Mouse (Mus musculus): ENCODE results near the gene Lrp8. TPM values are rescaled to one million over a fixed set of nuclear protein-coding genes. Genes with fewer than 3 reads are reported as not detected.

Gene Lrp8
- total and polyA plus RNA-seq, 3 experiments, result 25.2 to 33.2 TPM; not detected in 1

DNA sequence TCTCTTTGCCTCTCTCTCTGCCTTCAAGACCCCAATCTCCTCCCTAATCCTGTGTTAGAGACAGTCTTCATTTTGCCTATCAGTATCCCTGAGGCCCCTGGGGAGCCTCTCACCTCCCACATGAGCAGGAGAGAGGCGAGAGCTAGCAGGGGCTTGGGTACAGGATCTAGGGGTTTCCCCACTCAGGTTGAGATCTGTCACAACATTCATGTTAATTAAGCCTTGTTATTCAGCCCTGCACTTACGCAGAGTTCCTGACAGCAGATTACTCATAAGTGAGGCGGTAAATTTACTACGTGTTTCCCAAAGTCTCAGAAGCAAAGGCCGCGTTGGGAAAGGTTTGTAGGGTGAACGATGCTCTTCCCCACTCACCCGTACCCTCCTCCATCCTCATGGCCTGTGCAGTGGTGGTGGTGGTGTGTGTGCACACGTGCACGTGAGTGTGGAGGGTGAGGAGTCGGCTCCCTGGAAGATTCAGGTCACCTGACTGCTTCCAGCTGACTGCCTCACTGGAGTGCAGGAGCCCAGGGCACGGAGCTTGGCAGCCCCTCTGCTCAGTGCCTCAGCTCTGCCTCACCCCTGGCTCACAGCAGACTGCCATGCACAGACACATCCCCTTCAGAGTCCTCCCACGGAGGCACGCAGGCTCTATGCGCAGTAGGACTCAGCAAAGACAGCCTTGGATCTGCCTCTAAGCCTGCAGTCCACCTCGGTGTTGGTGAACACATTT, 18.1 kb downstream of the Lrp8 start:
- H3K4me3 ChIP-seq (ENCODE audit: control insufficient read depth in 1 of 2, insufficient read depth in 1 of 2, low read depth in 2 of 2, low read length in 2 of 2), result no peak overlapping the region

DNA sequence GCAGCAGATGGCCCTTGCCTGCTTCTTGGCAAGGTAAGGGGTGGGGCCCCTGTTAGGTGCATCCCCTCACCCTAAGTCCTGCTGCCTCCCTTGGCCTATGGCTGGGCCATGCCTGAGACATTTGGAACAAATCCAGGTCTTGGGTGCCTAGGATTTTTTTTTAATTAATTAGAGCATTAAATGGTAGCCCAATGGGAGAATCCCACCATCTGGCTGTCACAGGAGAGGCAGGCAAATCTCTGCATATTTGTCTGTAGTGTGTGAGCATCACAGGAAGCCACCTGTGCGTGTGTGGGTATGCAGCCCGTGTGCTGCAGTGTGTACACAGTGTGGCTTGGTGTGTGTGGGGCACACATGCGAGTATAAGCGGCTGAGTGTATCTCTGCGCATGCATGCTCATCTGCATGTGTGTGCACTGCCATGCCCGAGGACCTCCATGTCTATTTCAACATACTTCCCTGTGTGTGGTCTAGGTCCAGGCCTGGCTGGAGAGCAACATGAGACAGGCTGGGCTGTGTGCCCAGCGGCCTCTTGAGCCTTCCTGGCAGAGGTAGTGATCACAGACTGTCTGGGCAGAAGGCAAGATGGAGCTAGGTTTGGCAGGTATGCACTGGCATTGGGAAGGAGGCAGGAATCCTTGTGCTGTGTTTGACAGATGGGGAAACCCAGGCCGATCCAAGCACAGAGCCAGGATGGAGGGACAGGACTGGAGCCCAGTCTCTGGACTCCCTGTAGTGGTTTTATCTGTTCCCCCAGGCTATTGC, 19.0 kb downstream of the Lrp8 start:
- no peak overlapping the region for H3K4me3 ChIP-seq (ENCODE audit: control insufficient read depth in 1 of 2, insufficient read depth in 1 of 2, low read depth in 2 of 2, low read length in 2 of 2)
- no peaks in the 10 kb centered on the region for H3K9me3 ChIP-seq (replicated peaks; ENCODE audit: insufficient read depth, low read length)
- TF ChIP-seq ZNF384 (IDR thresholded peaks at IDR 0.05; ENCODE audit: low read depth, low read length) (no peak), USF2 (IDR thresholded peaks at IDR 0.05; ENCODE audit: borderline replicate concordance in 1 of 2, insufficient read depth in 1 of 2, low read depth in 1 of 2, low read length in 2 of 2) (no peak), JUND (IDR thresholded peaks at IDR 0.05; ENCODE audit: low read depth, low read length) (no peak), TBP (IDR thresholded peaks at IDR 0.05; ENCODE audit: low read depth, low read length) (no peak), POLR2A (IDR thresholded peaks at IDR 0.05; ENCODE audit: control insufficient read depth in 1 of 2, insufficient read depth in 1 of 2, low read depth in 1 of 2, low read length in 2 of 2, poor library complexity in 1 of 2) (no peak), MAFK (IDR thresholded peaks at IDR 0.05; ENCODE audit: borderline replicate concordance, low read depth, low read length) (no peak), RCOR1 (IDR thresholded peaks at IDR 0.05; ENCODE audit: low read depth, low read length) (no peak), MAZ (IDR thresholded peaks at IDR 0.05; ENCODE audit: low read depth, low read length) (no peak), USF1 (IDR thresholded peaks at IDR 0.05; ENCODE audit: low read depth, low read length) (no peak), MAX (IDR thresholded peaks at IDR 0.05; ENCODE audit: low read length) (no peak), CTCF (IDR thresholded peaks at IDR 0.05 in 2 of 3, conservative IDR thresholded peaks at IDR 0.05 in 1 of 3; ENCODE audit: control insufficient read depth in 1 of 3, insufficient read depth in 1 of 3, low read depth in 2 of 3, low read length in 3 of 3, poor library complexity in 1 of 3, severe bottlenecking in 1 of 3) (no peak), POLR2AphosphoS2 (IDR thresholded peaks at IDR 0.05; ENCODE audit: low read length) (no peak), CHD2 (IDR thresholded peaks at IDR 0.05; ENCODE audit: low read length) (no peak), E2F4 (IDR thresholded peaks at IDR 0.05; ENCODE audit: borderline replicate concordance, low read depth, low read length) (no peak), UBTF (IDR thresholded peaks at IDR 0.05; ENCODE audit: borderline replicate concordance, insufficient read depth, low read depth, low read length) (no peak), TCF12 (IDR thresholded peaks at IDR 0.05; ENCODE audit: low read depth, low read length) (no peak), MEF2A (IDR thresholded peaks at IDR 0.05; ENCODE audit: extremely low read depth, insufficient replicate concordance, low read depth, low read length, poor library complexity, severe bottlenecking) (no peak), HCFC1 (IDR thresholded peaks at IDR 0.05; ENCODE audit: low read depth, low read length) (no peak)
- H3K27me3 ChIP-seq (ENCODE audit: control insufficient read depth in 1 of 2, insufficient read depth in 2 of 2, low read length in 2 of 2), result no peaks in the 10 kb centered on the region
- H3K36me3 ChIP-seq (ENCODE audit: control insufficient read depth in 1 of 2, insufficient read depth in 2 of 2, low read length in 2 of 2), result no peaks in the 10 kb centered on the region; a peak in 1 of 4 replicates
- H3K27ac ChIP-seq (ENCODE audit: control insufficient read depth, low read depth, low read length), result no peak overlapping the region
- H3K4me1 ChIP-seq (ENCODE audit: control insufficient read depth in 1 of 2, insufficient read depth in 2 of 2, low read length in 2 of 2), result no peaks in the 10 kb centered on the region
- H3K79me2 ChIP-seq (ENCODE audit: control insufficient read depth, insufficient read depth, low read length, poor library complexity), result no peaks in the 10 kb centered on the region
- DNase-seq (ENCODE audit: low read depth, low spot score), result no peak
- H3K9ac ChIP-seq (ENCODE audit: control insufficient read depth, low read depth, low read length, poor library complexity, severe bottlenecking), result no peak overlapping the region

More for the DNA sequence above, 18.1 kb downstream of the Lrp8 start:
- Histone ChIP-seq H3K9ac (ENCODE audit: control insufficient read depth, low read depth, low read length, poor library complexity, severe bottlenecking) (no peak overlapping the region), H3K9me3 (replicated peaks; ENCODE audit: insufficient read depth, low read length) (no peaks in the 10 kb centered on the region), H3K27me3 (ENCODE audit: control insufficient read depth in 1 of 2, insufficient read depth in 2 of 2, low read length in 2 of 2) (no peaks in the 10 kb centered on the region), H3K27ac (ENCODE audit: control insufficient read depth, low read depth, low read length) (no peak overlapping the region), H3K36me3 (ENCODE audit: control insufficient read depth in 1 of 2, insufficient read depth in 2 of 2, low read length in 2 of 2) (no peaks in the 10 kb centered on the region; a peak in 1 of 4 replicates), H3K4me1 (ENCODE audit: control insufficient read depth in 1 of 2, insufficient read depth in 2 of 2, low read length in 2 of 2) (no peaks in the 10 kb centered on the region), H3K79me2 (ENCODE audit: control insufficient read depth, insufficient read depth, low read length, poor library complexity) (no peaks in the 10 kb centered on the region; the same call in 1 of the 2 replicates)
- DNase-seq (ENCODE audit: low read depth, low spot score), result no peak
- TF ChIP-seq TAL1 (IDR thresholded peaks at IDR 0.05; ENCODE audit: low read length), result no peak
- no peak for TF ChIP-seq BHLHE40 (IDR thresholded peaks at IDR 0.05; ENCODE audit: borderline replicate concordance, low read depth, low read length)
- no peak for TF ChIP-seq NRF1 (IDR thresholded peaks at IDR 0.05; ENCODE audit: insufficient read depth, low read depth, low read length, poor library complexity, severe bottlenecking)
- no peak for TF ChIP-seq EP300 (IDR thresholded peaks at IDR 0.05; ENCODE audit: low read depth in 1 of 2, low read length in 2 of 2)
- TF ChIP-seq SMC3 (IDR thresholded peaks at IDR 0.05; ENCODE audit: low read depth, low read length), result no peak
